Mouse (Mus musculus): ENCODE data around the gene Tm2d1.
"Not testable (repeated sequence)": the region's sequence is repeated elsewhere in the genome, so short reads cannot be mapped to it uniquely, and the experiment has no call there.

Gene Tm2d1

DNA sequence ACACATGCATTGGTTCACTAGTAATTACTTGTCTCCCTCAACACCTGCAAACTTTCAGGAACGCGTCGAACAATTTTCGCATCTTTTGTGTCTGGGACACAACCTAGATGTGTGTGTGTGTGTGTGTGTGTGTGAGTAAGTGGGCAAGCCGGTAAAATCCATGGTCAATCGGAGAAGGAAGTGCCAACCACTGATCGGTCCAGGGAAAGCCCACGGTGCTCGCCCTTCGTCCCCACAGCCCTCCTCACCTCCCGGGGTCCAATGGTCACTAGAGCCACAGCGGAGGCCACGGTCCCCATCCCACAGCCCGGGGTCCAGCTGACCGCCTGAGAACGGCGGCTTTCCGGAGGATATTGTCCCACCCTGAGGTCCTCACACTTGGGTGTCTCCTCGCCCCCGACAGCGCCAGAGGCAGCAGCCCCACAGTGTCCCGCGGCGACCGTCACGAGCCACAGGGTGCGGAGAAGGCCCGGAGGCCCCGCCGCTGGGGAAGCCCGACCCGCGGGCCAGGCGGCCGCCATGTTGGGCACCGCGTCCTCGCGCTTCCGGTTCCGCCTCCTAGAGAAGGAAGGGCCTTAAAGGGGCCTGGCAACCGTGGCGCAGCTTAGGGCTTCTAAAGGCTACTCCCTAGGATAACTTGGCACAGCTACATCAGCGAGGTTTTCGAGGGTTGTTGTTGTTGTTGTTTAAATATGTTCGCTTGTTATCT, at the start of gene Tm2d1:
Gene Tm2d1 (minus strand): TSS at position 591 of the 709 bp plus-strand sequence.
- DNase-seq (ENCODE audit: low spot score), result peak; percentile 76

DNA sequence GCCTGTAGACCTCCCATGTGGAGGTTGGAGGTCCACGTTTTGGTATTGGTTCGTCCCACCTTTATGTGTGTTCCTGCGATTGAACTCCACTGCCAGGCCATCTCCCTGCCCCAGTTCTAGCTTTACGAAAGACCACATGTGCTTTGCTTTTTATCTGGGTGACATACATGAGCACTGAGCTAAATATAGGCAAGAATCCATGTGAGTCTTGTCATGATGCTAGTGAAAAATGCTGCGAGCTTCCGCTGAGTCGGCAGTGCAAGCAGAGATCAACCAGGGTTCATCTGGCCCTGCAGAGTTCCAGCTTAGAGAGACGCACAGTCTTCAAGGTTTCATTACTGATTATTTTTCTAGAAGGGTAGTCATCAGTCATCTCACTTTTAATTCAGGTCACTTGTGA, 45.3 kb upstream of the Tm2d1 start:
- no peak for DNase-seq (ENCODE audit: low spot score)

DNA sequence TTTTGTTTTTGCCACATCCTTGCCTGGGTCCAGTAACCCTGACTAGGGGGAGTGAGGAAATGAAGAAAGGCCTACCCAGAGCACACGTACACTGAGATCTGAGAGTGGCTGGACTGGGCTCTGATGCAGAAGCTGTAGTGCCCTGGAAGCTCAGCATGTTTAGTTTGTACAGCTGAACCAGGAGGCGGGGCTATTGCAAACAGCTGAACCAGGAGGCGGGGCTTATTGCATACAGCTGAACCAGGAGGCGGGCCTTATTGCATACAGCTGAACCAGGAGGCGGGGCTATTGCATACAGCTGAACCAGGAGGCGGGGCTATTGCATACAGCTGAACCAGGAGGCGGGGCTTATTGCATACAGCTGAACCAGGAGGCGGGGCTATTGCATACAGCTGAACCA, 32.0 kb upstream of the Tm2d1 start:
- not testable (repeated sequence) for DNase-seq (ENCODE audit: low spot score)

DNA sequence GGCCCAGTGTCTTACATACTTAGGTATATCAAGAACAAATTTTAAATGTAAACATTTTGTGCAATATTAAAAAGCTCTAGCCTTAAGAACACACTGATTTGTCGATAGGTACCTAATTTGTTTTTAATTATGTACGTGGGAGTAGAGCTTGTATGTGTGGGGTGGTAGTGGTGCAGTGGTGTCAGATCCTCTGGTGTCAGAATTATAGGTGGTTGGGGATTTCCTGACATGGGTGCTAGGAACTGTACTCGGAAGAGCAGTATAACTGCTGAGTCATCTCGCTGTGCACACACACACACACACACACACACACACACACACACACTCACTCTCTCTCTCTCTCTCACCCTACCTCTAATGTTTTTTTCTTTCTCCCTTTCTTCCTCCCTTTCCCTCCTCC, 25.3 kb upstream of the Tm2d1 start:
- no peak for DNase-seq (ENCODE audit: low spot score)

DNA sequence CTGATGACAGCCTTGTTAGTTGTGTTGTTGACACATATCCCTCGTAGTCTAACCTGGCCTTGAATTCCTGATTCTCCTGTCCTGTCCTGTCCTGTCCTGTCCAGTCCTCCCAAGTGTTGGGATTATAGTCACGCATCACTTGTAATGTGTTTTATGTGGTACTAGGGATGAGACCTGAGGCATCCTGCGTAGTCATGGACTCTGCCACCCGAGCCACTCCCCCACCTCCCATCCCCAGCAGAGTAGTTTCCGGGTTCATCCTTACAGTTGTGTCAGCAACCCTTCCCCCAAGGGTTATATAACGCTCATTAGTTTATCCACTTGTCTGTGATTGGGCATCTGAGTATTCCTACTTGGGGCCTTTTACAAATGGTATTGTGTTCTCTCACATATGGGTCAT, 21.3 kb upstream of the Tm2d1 start:
- DNase-seq (ENCODE audit: low spot score), result no peak

DNA sequence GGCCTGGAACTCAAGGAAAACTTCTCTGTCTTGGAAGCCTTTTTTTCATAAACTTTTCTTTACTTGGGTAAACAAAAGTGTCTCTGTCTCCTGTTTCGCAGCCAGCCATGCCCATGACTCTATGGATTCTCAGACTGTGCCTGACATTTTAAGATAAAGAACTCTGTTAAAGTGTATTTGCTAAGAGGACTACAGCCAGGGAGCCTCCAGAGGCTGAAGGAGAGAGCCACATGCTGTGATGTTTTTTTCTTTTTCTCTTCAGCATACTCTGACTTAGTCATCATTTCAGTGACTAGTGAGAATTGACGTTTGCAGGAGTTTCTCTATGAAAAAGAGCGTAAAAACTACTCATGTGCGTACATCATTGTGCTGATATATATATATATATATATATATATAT, 20.4 kb upstream of the Tm2d1 start:
- no peak for DNase-seq (ENCODE audit: low spot score)

DNA sequence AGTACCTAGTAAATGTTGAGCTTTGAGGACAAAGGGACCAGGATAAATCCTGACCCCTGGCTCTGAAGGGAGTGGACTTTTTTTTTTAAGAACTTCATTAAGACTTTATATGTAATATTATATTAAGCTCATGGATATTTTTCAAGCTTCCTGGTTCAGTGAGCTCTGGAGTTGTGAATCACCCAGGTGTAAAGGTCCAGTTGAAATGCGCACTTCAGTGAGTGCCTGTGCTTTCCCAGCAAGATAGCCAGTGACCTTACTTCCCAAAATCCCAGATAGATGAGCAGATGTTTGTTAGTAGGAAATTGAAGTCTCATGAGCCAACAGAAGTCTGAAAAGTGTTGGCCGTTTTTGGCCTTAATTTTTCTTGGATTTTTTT, 18.5 kb upstream of the Tm2d1 start:
- no peak for DNase-seq (ENCODE audit: low spot score)

DNA sequence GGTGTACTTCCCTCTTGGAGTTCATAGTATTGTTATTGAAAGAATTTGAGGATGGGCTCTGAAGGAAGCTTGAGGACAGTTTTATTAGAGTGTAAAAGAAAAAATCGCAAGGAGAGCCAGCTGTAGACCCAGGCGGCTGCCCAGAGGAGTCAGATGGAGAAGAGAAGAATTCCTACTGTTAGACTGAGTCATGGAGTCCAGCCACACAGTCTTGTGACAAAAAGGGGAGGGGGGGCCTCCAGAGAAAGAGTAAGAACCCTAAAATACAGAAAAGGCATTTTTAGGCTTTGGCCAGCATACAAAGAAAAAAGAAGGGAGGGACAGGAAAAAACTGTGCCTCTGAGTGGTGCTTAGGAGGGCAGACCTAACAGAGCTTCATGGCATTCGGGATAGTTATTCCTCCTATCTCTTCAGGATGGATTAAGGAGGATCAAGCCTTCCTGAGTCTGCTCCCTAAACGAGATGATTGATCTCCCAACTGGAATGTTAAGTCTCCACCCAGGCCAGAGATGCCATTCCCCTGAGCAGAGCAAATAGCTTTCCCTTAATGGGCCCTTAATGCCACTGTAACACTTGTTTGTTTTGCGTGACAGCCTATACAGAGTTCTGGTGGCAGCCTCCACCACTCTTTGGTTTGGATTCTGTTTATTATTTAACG, 17.9 kb upstream of the Tm2d1 start:
- no peak for DNase-seq (ENCODE audit: low spot score)

DNA sequence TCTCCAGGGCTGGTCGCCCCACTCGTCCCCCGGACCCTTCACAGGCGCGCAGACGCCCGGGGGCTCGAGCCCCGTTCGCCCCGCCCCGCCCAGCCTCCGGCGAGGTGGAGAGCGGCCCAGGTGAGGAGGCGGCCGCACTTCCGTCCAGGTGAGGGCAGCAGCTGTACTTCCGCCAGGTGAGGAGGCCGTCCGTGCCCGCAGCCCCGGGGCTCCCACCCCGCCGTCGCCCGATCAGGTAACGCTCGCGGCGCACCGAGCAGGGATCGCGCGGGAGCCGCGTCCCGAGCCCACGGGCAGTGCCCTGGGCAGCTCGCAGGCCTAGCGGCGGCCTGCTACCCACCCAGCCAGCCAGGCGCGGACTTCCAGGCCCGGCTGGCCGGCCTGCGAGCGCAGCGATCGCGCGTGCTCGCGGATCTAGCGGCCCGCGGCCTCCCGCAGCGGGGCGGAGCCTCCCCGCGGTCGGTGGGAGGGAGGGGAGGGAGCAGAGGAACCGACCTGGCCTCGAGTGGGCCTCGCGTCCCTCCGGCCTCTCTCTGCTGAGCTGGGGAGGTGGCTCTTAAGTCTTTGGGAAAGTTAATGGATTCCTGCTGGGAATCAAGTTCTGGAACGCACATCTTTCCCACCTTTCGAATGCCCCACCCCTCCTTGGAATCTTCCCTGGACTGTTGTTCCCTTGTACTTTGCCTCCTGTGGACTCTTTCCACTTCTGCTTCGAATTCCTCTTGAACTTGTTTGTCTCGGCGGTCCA, 12.8 kb upstream of the Tm2d1 start, which contains the start of gene Patj:
Gene Patj (plus strand): TSS at position 96 of the 748 bp plus-strand sequence.
- peak; percentile 64 for DNase-seq (ENCODE audit: low spot score)

DNA sequence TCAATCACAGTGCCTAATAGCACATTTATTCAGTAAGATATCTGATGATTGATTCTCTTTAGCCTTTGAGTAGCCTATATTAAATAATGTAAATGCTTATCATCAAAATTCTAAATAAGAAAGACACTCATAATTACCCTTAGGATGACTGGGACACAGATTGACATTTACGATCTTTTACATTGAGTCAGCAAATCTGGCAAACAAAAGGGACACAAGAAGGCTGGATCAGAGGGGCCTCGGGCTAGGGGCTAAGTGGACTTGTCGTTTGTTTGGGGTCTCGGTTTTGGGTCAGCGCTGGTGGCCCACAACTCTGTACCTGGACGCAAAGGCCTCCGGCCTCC, 12.2 kb upstream of the Tm2d1 start:
- no peak for DNase-seq (ENCODE audit: low spot score)

DNA sequence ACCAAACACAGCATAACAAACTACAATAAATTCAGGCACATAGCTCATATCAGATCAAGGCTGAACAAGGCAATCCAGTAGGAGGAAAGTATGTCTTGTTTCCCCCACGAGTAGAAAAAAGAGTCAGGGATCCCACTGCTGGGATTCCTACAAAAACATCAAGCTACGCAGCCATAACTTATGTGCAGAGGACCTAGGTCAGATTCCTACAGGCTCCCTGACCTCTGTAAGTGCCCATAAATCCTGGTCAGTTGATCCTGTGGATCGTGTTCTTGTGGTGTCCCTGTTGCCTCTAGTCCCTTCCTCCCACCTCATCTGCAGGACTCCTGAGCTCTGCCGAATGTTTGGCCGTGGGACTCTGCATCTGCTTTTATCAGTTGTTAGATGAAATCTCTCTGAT, 1.9 kb upstream of the Tm2d1 start:
- no peak for DNase-seq (ENCODE audit: low spot score)

DNA sequence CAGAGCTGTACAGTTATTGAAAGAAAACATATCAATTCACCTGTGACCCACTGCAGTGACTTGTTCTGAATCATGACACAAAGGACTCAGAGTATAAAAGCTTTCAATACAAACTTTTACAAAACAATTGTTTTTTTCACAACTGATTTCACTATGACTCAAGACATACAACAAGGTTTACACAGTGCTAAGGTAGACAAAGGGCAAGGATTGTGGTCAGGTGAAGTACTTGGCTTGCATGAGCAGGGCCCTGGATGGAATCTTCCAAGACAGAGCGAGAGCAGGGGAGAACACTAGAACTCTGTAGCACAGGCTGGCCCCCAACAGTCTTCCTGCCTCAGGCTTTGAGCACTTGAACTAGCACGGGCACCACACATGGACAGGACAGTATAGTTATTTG, 6.2 kb downstream of the Tm2d1 start:
- no peak for DNase-seq (ENCODE audit: low spot score)

DNA sequence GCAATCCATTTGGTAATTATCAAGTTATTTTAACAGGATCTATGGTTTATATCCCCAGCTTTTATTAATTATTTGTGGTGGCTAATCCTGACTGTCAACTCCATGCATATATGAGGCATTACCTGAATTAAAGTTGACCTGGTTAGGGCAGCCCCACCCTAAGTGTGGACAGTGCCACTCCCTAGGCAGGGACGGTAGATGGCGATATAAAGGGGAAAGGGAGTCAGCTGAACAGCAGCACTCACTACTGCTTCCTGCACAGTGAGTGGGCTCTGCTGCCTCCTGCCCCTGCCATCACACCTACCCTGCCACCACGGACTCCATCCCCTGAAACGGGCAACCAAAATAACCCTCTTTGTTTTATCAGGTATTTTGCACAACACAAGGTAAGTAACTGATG, 7.7 kb downstream of the Tm2d1 start:
- no peak for DNase-seq (ENCODE audit: low spot score)

DNA sequence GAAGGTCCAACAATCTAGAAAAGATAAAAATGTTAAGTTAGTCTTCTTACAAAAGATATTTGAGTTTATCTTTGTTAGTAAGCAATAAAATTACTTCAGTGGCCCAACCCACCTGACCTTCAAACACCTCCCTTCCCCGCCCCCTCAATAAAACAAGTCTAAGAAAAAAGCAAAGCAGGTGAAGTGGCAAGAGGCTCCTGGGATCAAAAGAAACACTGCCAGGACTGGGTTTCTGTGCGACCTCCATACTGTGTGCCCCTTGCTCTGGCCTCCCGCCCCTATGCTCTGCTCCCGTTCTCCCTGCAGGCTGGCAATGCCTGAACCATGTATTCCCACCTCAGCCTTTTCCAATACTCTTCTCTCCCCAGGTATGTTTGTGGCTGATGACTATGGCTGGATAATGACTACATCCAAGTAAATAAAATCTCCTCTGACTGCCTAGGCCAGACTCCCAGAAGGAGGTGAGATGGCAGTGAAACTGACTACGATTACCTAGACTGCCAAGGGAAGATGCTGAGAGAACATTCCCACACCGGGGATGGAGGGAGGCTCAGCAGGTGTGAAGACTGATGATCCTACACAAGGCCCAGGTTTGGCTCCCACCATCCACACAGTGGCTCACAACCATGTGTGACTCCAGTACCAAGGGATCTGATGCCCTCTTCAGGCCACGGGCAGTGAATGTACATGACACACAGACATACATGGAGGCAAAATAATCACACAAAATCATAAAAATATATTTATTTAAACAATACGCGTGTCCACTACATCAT, 24.9 kb downstream of the Tm2d1 start:
- DNase-seq (ENCODE audit: low spot score), result no peak

DNA sequence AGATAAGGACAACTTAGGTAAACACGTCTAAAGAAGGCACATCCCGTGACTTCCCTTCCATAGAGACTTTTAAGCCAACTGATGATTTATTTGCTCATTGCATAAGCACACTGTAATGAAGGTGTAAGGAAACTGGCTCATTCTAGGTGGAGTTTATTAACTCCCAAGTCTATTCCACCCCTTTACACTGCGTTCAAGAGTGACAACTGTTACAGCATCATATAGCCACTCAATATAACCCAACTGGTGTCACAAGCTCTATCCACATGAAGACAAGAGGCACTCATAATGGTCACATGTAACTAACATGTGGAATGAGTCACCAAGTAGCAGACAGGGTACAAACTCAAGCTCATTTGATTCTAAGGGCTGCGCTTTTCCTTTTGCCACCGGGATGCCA, 34.5 kb downstream of the Tm2d1 start:
- no peak for DNase-seq (ENCODE audit: low spot score)

DNA sequence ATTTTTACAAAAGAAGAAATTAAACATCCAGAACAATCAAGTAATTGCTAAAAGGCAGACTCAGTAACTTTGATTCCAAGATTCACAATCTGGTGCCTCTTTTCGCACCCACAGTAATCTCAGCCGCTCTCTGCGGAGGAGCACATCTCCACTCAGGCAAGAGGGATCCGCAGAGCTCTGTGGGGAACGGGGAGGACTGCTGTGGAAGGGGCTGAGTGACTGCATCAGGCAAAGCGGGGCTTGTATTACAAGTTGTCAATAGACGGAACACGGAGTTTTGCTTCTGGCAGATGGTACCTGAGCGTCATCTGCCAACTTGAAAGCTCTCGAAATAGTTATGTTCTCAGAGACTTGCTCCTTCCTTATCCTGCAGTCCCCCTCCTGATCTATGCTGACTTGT, 37.3 kb downstream of the Tm2d1 start:
- DNase-seq (ENCODE audit: low spot score), result no peak

DNA sequence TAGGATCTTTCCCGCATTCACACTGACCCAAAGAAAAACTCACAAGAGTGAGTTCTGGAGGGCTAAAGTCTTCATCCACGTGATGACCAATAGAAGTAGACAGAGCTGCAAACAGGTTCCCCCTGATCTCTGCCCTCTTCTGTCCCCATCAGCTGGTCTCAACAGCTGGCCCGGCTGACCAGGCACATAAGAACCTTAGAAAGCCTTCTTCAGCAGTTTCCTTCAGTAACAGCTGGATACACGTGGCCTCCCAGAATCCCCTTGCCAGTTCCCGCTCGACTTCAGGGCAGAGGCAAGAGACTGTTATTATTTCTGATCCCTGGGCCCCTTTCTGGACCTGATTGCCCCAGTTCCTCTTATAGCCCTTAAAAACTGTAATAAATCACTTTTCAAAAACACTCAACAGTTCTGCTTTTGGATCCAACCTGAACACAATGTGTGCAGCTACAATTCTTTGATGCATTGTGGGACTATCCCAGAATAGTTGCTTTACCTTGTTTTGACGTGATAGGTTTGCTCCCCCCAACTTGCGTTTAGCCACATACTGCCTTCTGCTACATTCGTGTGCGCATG, 43.0 kb downstream of the Tm2d1 start:
- DNase-seq (ENCODE audit: low spot score), result no peak

DNA sequence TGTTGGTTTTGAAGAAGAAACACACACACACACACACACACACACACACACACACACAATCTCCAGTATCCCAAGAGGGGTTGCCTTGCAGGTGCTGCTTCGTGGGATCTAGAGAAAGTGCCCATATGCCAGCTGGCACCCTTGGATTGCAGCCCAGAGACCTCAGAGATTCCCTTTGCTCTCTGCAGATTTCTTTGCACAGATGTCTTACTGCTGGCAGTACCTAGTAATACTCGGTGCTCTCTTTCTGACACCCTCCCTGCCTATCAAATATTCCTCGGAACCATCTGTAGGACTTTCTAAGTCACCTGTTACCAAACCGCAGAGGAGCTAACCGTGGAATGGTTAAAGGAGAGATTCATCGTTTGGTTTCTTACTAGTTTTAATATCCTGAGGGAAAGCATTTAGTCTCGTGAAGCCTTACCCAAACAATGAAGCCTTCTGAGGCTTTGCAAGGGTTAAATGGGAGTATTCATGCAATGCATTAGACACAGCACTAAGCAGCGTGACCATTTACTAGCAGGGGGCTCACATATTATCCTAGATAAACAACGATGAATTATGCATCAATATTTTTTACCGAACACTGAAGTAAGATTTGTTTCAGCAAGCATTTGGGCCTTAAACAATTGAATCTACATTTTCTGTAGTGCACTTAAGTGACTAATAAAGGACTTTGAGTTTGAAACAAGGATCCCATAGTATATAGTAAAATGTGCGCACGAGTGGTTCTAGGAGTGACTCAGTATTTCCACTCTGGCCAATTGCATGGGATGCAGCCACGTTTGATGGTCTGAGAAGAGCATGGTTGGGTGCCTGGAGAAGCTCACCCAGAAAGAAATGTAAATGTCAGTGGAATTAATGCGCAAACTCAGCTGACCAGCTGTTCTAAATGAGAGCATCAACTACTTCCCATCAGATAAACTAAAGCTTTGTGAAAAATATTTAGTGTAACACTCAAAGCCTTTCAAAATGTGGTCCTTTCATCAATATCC, 44.2 kb downstream of the Tm2d1 start:
- DNase-seq (ENCODE audit: low spot score), result no peak

DNA sequence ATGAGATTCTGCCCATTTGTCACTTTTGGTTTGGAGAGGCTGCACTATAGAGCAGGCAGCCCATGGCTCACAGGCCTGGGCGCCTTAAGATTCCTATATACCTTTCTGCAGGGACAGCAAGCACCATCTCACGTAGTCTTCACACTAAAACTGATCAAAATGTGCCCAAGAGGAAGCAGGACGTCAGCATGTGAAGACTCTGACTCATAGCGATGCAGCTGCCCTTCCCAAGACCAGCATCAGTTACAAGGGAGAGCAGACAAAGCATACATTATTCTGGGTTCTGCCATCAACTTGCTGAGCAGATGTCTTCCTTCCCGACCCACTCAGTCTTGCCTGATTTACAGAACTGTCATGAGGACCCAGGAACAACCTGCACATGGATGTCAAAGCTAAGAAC, 45.9 kb downstream of the Tm2d1 start:
- no peak for DNase-seq (ENCODE audit: low spot score)

DNA sequence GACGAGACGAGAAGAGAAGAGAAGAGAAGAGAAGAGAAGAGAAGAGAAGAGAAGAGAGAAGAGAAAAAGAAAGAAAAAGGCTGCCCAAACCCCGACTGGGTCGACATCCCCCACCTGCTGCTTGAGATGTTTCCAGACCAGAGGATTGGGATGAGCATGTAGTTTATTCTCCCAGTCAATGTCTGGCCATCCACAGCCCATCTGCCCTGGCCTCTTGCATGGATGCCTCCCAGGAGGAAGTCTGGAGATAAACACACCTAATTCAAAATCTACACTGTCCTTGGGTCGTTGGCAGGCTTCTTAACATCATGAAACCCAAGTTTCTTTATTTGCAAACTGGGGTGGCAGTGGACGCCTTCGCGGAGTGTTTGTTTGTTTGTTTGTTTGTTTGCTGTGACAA, 47.4 kb downstream of the Tm2d1 start:
- no peak for DNase-seq (ENCODE audit: low spot score)

DNA sequence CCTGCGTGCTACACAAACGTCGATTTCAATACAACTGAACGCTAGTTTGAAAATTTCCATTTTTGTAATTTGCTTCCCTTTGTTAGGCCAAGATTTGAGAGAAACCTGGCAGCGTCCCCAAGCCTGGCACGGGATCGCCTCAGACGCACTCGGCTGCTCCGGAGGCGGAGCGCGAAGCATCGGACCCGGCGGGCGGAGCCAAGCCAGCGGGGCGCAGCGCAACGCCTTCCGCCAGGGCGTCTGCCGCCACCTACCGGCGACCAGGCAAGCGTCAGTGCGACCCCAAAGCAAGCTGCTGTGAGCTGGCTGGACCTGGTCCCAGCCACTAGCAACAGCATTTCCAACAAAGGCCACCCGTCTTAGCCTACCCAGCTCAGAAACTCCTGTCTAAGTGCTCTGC, 60.9 kb downstream of the Tm2d1 start:
- peak; percentile 94 for DNase-seq (ENCODE audit: low spot score)
